In the genomic region with DNA sequence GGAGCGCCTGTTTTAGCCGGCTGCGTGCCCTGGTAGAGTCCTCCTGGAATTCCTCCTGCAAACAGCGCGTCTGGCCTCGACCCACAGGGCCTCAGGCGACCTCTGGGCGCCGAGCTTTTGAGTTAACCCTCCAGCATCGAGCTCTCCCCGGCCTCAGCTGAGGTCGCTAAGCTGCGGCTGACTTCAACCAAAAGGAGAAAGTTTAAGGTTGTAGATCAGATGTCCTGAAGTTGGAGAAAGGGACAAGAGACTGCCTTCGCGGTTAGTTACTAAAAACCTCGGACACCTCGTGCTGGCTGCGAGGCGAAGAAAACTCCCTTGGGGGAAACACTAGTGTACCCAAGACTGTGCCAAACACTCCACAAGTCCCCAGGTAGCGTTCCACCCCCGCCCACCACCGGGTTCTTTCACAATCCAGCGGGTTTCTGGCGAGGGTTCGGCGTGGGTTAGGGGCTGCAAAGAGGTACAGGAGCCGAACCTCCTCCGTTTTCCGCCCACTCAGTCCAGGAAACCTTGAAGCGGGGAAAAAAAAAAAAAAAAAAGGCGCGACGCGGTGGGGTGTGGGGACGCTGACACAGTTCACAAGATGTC, we compare ENCODE assay signal across 8 mouse cellular contexts.
DNase-seq lines count a peak whose midpoint lies in the region; ATAC-seq and TF ChIP-seq lines count a peak whose summit lies in the region.

No protein-coding gene starts in this region.

- peak overlapping the region; percentile 77 for H3K4me2 ChIP-seq in lung, embryonic 14.5 days
- peak overlapping the region; percentile 69 for H3K4me2 ChIP-seq in embryonic facial prominence, embryonic 15.5 days (replicated peaks)
- H3K4me2 ChIP-seq in hindbrain, postnatal 0 days (ENCODE audit: low read depth, low read length) = peak overlapping the region; percentile 49
- peak overlapping the region; percentile 69 for H3K4me2 ChIP-seq in lung, embryonic 16.5 days (ENCODE audit: low read depth, low read length)
- H3K4me2 ChIP-seq in stomach, embryonic 15.5 days = peak overlapping the region; percentile 83

- H3K27me3 ChIP-seq in lung, embryonic 14.5 days (ENCODE audit: insufficient read depth, low read length) = peaks cover 49% of the 10 kb centered on the region
- H3K27me3 ChIP-seq in embryonic facial prominence, embryonic 15.5 days = peaks cover 42% of the 10 kb centered on the region
- peaks cover 48% of the 10 kb centered on the region for H3K27me3 ChIP-seq in hindbrain, postnatal 0 days (ENCODE audit: insufficient read depth, low read length)
- H3K27me3 ChIP-seq in lung, embryonic 16.5 days (ENCODE audit: control insufficient read depth, insufficient read depth, low read depth, low read length) = peaks cover 36% of the 10 kb centered on the region
- H3K27me3 ChIP-seq in stomach, embryonic 15.5 days (replicated peaks) = peaks cover 40% of the 10 kb centered on the region

- DNase-seq in lung, embryonic 14.5 days = peak; percentile 53
- DNase-seq in lung, postnatal 14 days = no peak
- DNase-seq in hindbrain, postnatal 0 days (ENCODE audit: low spot score) = no peak
- no peak for DNase-seq in frontal cortex, postnatal 14 days (ENCODE audit: low spot score in 2 of 2)

- WGBS in lung, embryonic 14.5 days = 5% methylated on average over 33 of the region's 35 CpGs
- WGBS in embryonic facial prominence, embryonic 15.5 days = 7% methylated on average over 35 of the region's 35 CpGs
- 8% methylated on average over 31 of the region's 35 CpGs for WGBS in hindbrain, postnatal 0 days
- 7% methylated on average over 30 of the region's 35 CpGs for WGBS in lung, embryonic 16.5 days
- 6% methylated on average over 33 of the region's 35 CpGs for WGBS in stomach, embryonic 15.5 days

- H3K27ac ChIP-seq in lung, embryonic 14.5 days (ENCODE audit: low read depth) = no peak overlapping the region
- H3K27ac ChIP-seq in embryonic facial prominence, embryonic 15.5 days (replicated peaks) = no peak overlapping the region
- H3K27ac ChIP-seq in hindbrain, postnatal 0 days = no peak overlapping the region
- no peak overlapping the region for H3K27ac ChIP-seq in lung, embryonic 16.5 days (ENCODE audit: low read length)
- no peak overlapping the region for H3K27ac ChIP-seq in stomach, embryonic 15.5 days

- H3K4me1 ChIP-seq in lung, embryonic 14.5 days (ENCODE audit: insufficient read depth) = peaks cover 10% of the 10 kb centered on the region
- peaks cover 60% of the 10 kb centered on the region for H3K4me1 ChIP-seq in embryonic facial prominence, embryonic 15.5 days
- H3K4me1 ChIP-seq in hindbrain, postnatal 0 days (ENCODE audit: insufficient read depth, low read length) = no peaks in the 10 kb centered on the region
- peaks cover 42% of the 10 kb centered on the region for H3K4me1 ChIP-seq in lung, embryonic 16.5 days (replicated peaks; ENCODE audit: control insufficient read depth, insufficient read depth, low read length)
- peaks cover 34% of the 10 kb centered on the region for H3K4me1 ChIP-seq in stomach, embryonic 15.5 days

- TF ChIP-seq CTCF in lung, embryonic 14.5 days (IDR thresholded peaks at IDR 0.05; ENCODE audit: low read depth) = no peak
- no peak for TF ChIP-seq CTCF in hindbrain, postnatal 0 days (IDR thresholded peaks at IDR 0.05; ENCODE audit: low read depth)

- peak overlapping the region; percentile 40 for H3K4me3 ChIP-seq in lung, embryonic 14.5 days (ENCODE audit: low read depth, low read length)
- peak overlapping the region; percentile 40 for H3K4me3 ChIP-seq in embryonic facial prominence, embryonic 15.5 days (replicated peaks)
- no peak overlapping the region; the same call in 1 of the 2 replicates for H3K4me3 ChIP-seq in hindbrain, postnatal 0 days (ENCODE audit: low read length)
- peak overlapping the region; percentile 48 for H3K4me3 ChIP-seq in lung, embryonic 16.5 days (ENCODE audit: low read length)
- peak overlapping the region; percentile 40 for H3K4me3 ChIP-seq in stomach, embryonic 15.5 days (replicated peaks)

- no peaks in the 10 kb centered on the region for H3K9me3 ChIP-seq in lung, embryonic 14.5 days (ENCODE audit: low read depth, low read length)
- H3K9me3 ChIP-seq in embryonic facial prominence, embryonic 15.5 days (replicated peaks) = no peaks in the 10 kb centered on the region
- no peaks in the 10 kb centered on the region for H3K9me3 ChIP-seq in hindbrain, postnatal 0 days (ENCODE audit: low read length)
- H3K9me3 ChIP-seq in lung, embryonic 16.5 days (ENCODE audit: control insufficient read depth, low read length) = no peaks in the 10 kb centered on the region
- H3K9me3 ChIP-seq in stomach, embryonic 15.5 days = no peaks in the 10 kb centered on the region

- no peak for ATAC-seq in lung, embryonic 14.5 days (ENCODE audit: insufficient read depth)
- ATAC-seq in embryonic facial prominence, embryonic 15.5 days (ENCODE audit: insufficient number of reproducible peaks, low FRiP score, low TSS enrichment, low read depth) = no peak
- no peak for ATAC-seq in hindbrain, postnatal 0 days
- no peak for ATAC-seq in lung, embryonic 16.5 days (ENCODE audit: low read depth)
- ATAC-seq in stomach, embryonic 15.5 days (ENCODE audit: insufficient read depth, low FRiP score, low read depth) = no peak
- ATAC-seq in erythroblast, adult 5-6 weeks (replicated peaks; ENCODE audit: low FRiP score, poor library complexity, severe bottlenecking) = no peak

- H3K9ac ChIP-seq in lung, embryonic 14.5 days = no peak overlapping the region
- 0 out of 2 replicates have a peak overlapping the region, but pooled peaks have one; percentile 23 for H3K9ac ChIP-seq in embryonic facial prominence, embryonic 15.5 days
- H3K9ac ChIP-seq in hindbrain, postnatal 0 days (replicated peaks; ENCODE audit: low read length) = no peak overlapping the region
- H3K9ac ChIP-seq in lung, embryonic 16.5 days (ENCODE audit: low read length) = peak overlapping the region; percentile 31; the same call in 1 of the 2 replicates
- H3K9ac ChIP-seq in stomach, embryonic 15.5 days = no peak overlapping the region

- no peaks in the 10 kb centered on the region for H3K36me3 ChIP-seq in lung, embryonic 14.5 days (ENCODE audit: insufficient read depth)
- H3K36me3 ChIP-seq in embryonic facial prominence, embryonic 15.5 days = no peaks in the 10 kb centered on the region
- H3K36me3 ChIP-seq in hindbrain, postnatal 0 days (ENCODE audit: insufficient read depth, low read length) = no peaks in the 10 kb centered on the region
- H3K36me3 ChIP-seq in lung, embryonic 16.5 days (ENCODE audit: control insufficient read depth, insufficient read depth, low read length) = no peaks in the 10 kb centered on the region
- no peaks in the 10 kb centered on the region for H3K36me3 ChIP-seq in stomach, embryonic 15.5 days

Comparison
In these comparisons a context has a peak if more than half of its experiments do, and no peak if none do; other contexts are left out.
1. H3K9ac ChIP-seq: peak in embryonic facial prominence, embryonic 15.5 days (single experiment) and lung, embryonic 16.5 days (single experiment); none in lung, embryonic 14.5 days (single experiment), hindbrain, postnatal 0 days (single experiment) and stomach, embryonic 15.5 days (single experiment).
2. Peak in every context shown above with its lines, with median percentiles within 50 percentile points of each other: H3K4me2 ChIP-seq.